Mouse (Mus musculus) kidney, embryonic 15.5 days (tissue): ENCODE data around the gene Egfem1. TPM values are rescaled to one million over a fixed set of nuclear protein-coding genes. Genes with fewer than 3 reads are reported as not detected.
A peak's percentile ranks its signal among the peaks of the same experiment; 100 is the strongest.

Experiments
- ATAC-seq: fragments of 200-750 bp; cut with Nextera tagmentation; replicated peaks from 2 replicates; pipeline ENCODE4 v1.8.0; 2017; ENCODE audit warnings: moderate TSS enrichment; ENCODE audit not compliant: low FRiP score
- H3K27ac ChIP-seq: fragments of 300-500 bp; sonication (generic); 2 replicates; pipeline ENCODE4 v1.5.1; 2015; ENCODE audit warnings: mild to moderate bottlenecking, inconsistent platforms
- H3K27me3 ChIP-seq: fragments of 300-500 bp; sonication (generic); 2 replicates; pipeline ENCODE4 v1.6.1; 2015; ENCODE audit warnings: inconsistent platforms
- H3K36me3 ChIP-seq: fragments of 300-500 bp; sonication (generic); 2 replicates; pipeline ENCODE4 v1.6.1; 2015; ENCODE audit warnings: inconsistent platforms
- H3K4me1 ChIP-seq: fragments of 300-500 bp; sonication (generic); 2 replicates; pipeline ENCODE4 v1.6.1; 2015; ENCODE audit warnings: inconsistent platforms
- H3K4me2 ChIP-seq: fragments of 300-500 bp; sonication (generic); 2 replicates; pipeline ENCODE4 v1.6.1; 2015; ENCODE audit warnings: moderate library complexity, mild to moderate bottlenecking, inconsistent platforms
- H3K4me3 ChIP-seq: fragments of 300-500 bp; sonication (generic); replicated peaks from 2 replicates; pipeline ENCODE4 v1.5.1; 2015; ENCODE audit warnings: mild to moderate bottlenecking, inconsistent platforms
- H3K9ac ChIP-seq: fragments of 300-500 bp; sonication (generic); 2 replicates; pipeline ENCODE4 v1.6.1; 2015; ENCODE audit warnings: mild to moderate bottlenecking, inconsistent platforms
- H3K9me3 ChIP-seq: fragments of 300-500 bp; sonication (generic); replicated peaks from 2 replicates; pipeline ENCODE4 v1.6.1; 2016; ENCODE audit warnings: inconsistent platforms
- WGBS: fragments of 180-500 bp; shearing (Covaris S2); methylation state at CpG from one replicate; pipeline ENCODE4 v1.1.7; 2015; ENCODE audit warnings: mixed read lengths; 5-methylcytosine and 5-hydroxymethylcytosine counted together
- polyA plus RNA-seq: library from polyadenylated mRNA; unstranded; fragments of >200 nt; fragmentation: Nextera tagmentation; extraction: Ambion mirVana; gene quantifications from 2 replicates; pipeline ENCODE4 v1.2.1, GENCODE M21; 2015

The Egfem1 gene
- polyA plus RNA-seq, 1 experiment from 2014 or later: 1.4 TPM

- 3% methylated on average over 12 of the region's 12 CpGs for WGBS
- H3K4me1 ChIP-seq: peaks cover 18% of the 10 kb centered on the region
- peak overlapping the region; percentile 7; the same call in 1 of the 2 replicates for H3K9ac ChIP-seq
- no peaks in the 10 kb centered on the region for H3K9me3 ChIP-seq
- 0 out of 2 replicates have a peak, but pooled peaks have one; percentile 18 for ATAC-seq
- H3K27me3 ChIP-seq: peaks cover 63% of the 10 kb centered on the region
- H3K27ac ChIP-seq: no peak overlapping the region
- H3K4me3 ChIP-seq: peak overlapping the region; percentile 51
- H3K4me2 ChIP-seq: peak overlapping the region; percentile 94
- no peaks in the 10 kb centered on the region for H3K36me3 ChIP-seq
These were observed 1.1 kb downstream of the Egfem1 start for GRCm38 (mm10) chr3:29082996-29083350.

GRCm38 (mm10) chr3:29098467-29098866 is 16.6 kb downstream of the Egfem1 start:
- no peak overlapping the region for H3K4me2 ChIP-seq
- H3K4me3 ChIP-seq: no peak overlapping the region
- WGBS: 62% methylated on average over 2 of the region's 2 CpGs
- H3K36me3 ChIP-seq: no peaks in the 10 kb centered on the region
- no peaks in the 10 kb centered on the region for H3K27me3 ChIP-seq
- no peaks in the 10 kb centered on the region for H3K4me1 ChIP-seq
- H3K27ac ChIP-seq: no peak overlapping the region
- ATAC-seq: no peak
- H3K9ac ChIP-seq: no peak overlapping the region
- no peaks in the 10 kb centered on the region for H3K9me3 ChIP-seq

GRCm38 (mm10) chr3:29106016-29106723 is 24.3 kb downstream of the Egfem1 start:
- H3K4me1 ChIP-seq: no peaks in the 10 kb centered on the region
- ATAC-seq: no peak
- no peak overlapping the region for H3K4me3 ChIP-seq
- no peaks in the 10 kb centered on the region for H3K9me3 ChIP-seq
- no peaks in the 10 kb centered on the region for H3K36me3 ChIP-seq
- no peak overlapping the region for H3K9ac ChIP-seq
- no peak overlapping the region for H3K27ac ChIP-seq
- no peaks in the 10 kb centered on the region for H3K27me3 ChIP-seq
- 75% methylated on average over 3 of the region's 3 CpGs for WGBS
- H3K4me2 ChIP-seq: no peak overlapping the region

- H3K9ac ChIP-seq: no peak overlapping the region
- no peaks in the 10 kb centered on the region for H3K36me3 ChIP-seq
- no peaks in the 10 kb centered on the region for H3K4me1 ChIP-seq
- no peak for ATAC-seq
- no peaks in the 10 kb centered on the region for H3K27me3 ChIP-seq
- H3K4me3 ChIP-seq: no peak overlapping the region
- H3K9me3 ChIP-seq: no peaks in the 10 kb centered on the region
- 83% methylated on average over 1 of the region's 1 CpGs for WGBS
- H3K4me2 ChIP-seq: no peak overlapping the region
- H3K27ac ChIP-seq: no peak overlapping the region
These were observed 25.3 kb downstream of the Egfem1 start for GRCm38 (mm10) chr3:29107134-29107533.

- no peak for ATAC-seq
These were observed 28.5 kb downstream of the Egfem1 start for GRCm38 (mm10) chr3:29110321-29110720.

GRCm38 (mm10) chr3:29114517-29114916 is 32.7 kb downstream of the Egfem1 start:
- Histone ChIP-seq H3K27ac (no peak overlapping the region), H3K36me3 (no peaks in the 10 kb centered on the region), H3K4me3 (no peak overlapping the region), H3K4me2 (no peak overlapping the region), H3K27me3 (no peaks in the 10 kb centered on the region), H3K9me3 (no peaks in the 10 kb centered on the region), H3K9ac (no peak overlapping the region), H3K4me1 (no peaks in the 10 kb centered on the region)
- WGBS: 90% methylated on average over 3 of the region's 3 CpGs
- no peak for ATAC-seq

More at GRCm38 (mm10) chr3:29110321-29110720, 28.5 kb downstream of the Egfem1 start:
- Histone ChIP-seq H3K4me1 (no peaks in the 10 kb centered on the region), H3K36me3 (no peaks in the 10 kb centered on the region), H3K4me2 (no peak overlapping the region), H3K27me3 (no peaks in the 10 kb centered on the region), H3K9ac (no peak overlapping the region), H3K9me3 (no peaks in the 10 kb centered on the region), H3K27ac (no peak overlapping the region), H3K4me3 (no peak overlapping the region)
- WGBS: 55% methylated on average over 2 of the region's 2 CpGs

- no peak overlapping the region for H3K4me3 ChIP-seq
These were observed 35.6 kb downstream of the Egfem1 start for GRCm38 (mm10) chr3:29117379-29117778.

GRCm38 (mm10) chr3:29122556-29122955 is 40.7 kb downstream of the Egfem1 start:
- H3K27me3 ChIP-seq: no peaks in the 10 kb centered on the region
- WGBS: 61% methylated on average over 1 of the region's 1 CpGs

More at GRCm38 (mm10) chr3:29117379-29117778, 35.6 kb downstream of the Egfem1 start:
- H3K27ac ChIP-seq: no peak overlapping the region
- no peaks in the 10 kb centered on the region for H3K9me3 ChIP-seq
- no peaks in the 10 kb centered on the region for H3K27me3 ChIP-seq
- 37% methylated on average over 1 of the region's 1 CpGs for WGBS
- H3K4me1 ChIP-seq: no peaks in the 10 kb centered on the region
- no peaks in the 10 kb centered on the region for H3K36me3 ChIP-seq
- no peak for ATAC-seq
- no peak overlapping the region for H3K9ac ChIP-seq
- no peak overlapping the region for H3K4me2 ChIP-seq

GRCm38 (mm10) chr3:29132054-29132931 is 50.5 kb downstream of the Egfem1 start:
- 85% methylated on average over 2 of the region's 2 CpGs for WGBS
- Histone ChIP-seq H3K27ac (no peak overlapping the region), H3K9me3 (no peaks in the 10 kb centered on the region), H3K9ac (no peak overlapping the region), H3K27me3 (no peaks in the 10 kb centered on the region), H3K4me2 (no peak overlapping the region), H3K4me1 (peaks cover 3% of the 10 kb centered on the region), H3K36me3 (no peaks in the 10 kb centered on the region), H3K4me3 (no peak overlapping the region)
- no peak for ATAC-seq

More at GRCm38 (mm10) chr3:29122556-29122955, 40.7 kb downstream of the Egfem1 start:
- Histone ChIP-seq H3K27ac (no peak overlapping the region), H3K4me2 (no peak overlapping the region), H3K9ac (no peak overlapping the region), H3K4me3 (no peak overlapping the region), H3K36me3 (no peaks in the 10 kb centered on the region), H3K4me1 (no peaks in the 10 kb centered on the region), H3K9me3 (no peaks in the 10 kb centered on the region)
- ATAC-seq: no peak

GRCm38 (mm10) chr3:29134509-29134908 is 52.7 kb downstream of the Egfem1 start:
- no peaks in the 10 kb centered on the region for H3K27me3 ChIP-seq

GRCm38 (mm10) chr3:29135176-29136064 is 53.6 kb downstream of the Egfem1 start:
- H3K4me3 ChIP-seq: no peak overlapping the region
- no peak overlapping the region for H3K9ac ChIP-seq
- H3K9me3 ChIP-seq: no peaks in the 10 kb centered on the region
- no peaks in the 10 kb centered on the region for H3K36me3 ChIP-seq
- H3K4me2 ChIP-seq: no peak overlapping the region
- peaks cover 3% of the 10 kb centered on the region for H3K4me1 ChIP-seq
- no peak for ATAC-seq
- no peaks in the 10 kb centered on the region for H3K27me3 ChIP-seq
- H3K27ac ChIP-seq: no peak overlapping the region
- 36% methylated on average over 9 of the region's 9 CpGs for WGBS

More at GRCm38 (mm10) chr3:29134509-29134908, 52.7 kb downstream of the Egfem1 start:
- H3K9me3 ChIP-seq: no peaks in the 10 kb centered on the region
- whole genome bisulfite sequencing: 44% methylated on average over 11 of the region's 11 CpGs
- H3K36me3 ChIP-seq: no peaks in the 10 kb centered on the region
- H3K4me1 ChIP-seq: peaks cover 3% of the 10 kb centered on the region
- H3K4me3 ChIP-seq: no peak overlapping the region
- no peak for ATAC-seq
- peak overlapping the region; percentile 1; the same call in 1 of the 2 replicates for H3K4me2 ChIP-seq
- H3K9ac ChIP-seq: no peak overlapping the region
- no peak overlapping the region for H3K27ac ChIP-seq
